Mouse (Mus musculus): ENCODE data around the gene Sdad1. TPM values are rescaled to one million over a fixed set of nuclear protein-coding genes. Genes with fewer than 3 reads are reported as not detected.
"Not testable (repeated sequence)": the region's sequence is repeated elsewhere in the genome, so short reads cannot be mapped to it uniquely, and the experiment has no call there.

Gene Sdad1
- 55.6 and 61.0 TPM in 2 replicates for polyA plus RNA-seq (2016; fragmentation: Nextera tagmentation; extraction: Ambion mirVana)

GRCm38 (mm10) chr5:92309681-92310511, at the start of gene Sdad1:
Gene Sdad1, minus strand, starts transcription at chr5:92310479.
- Histone ChIP-seq H3K36me3 (peaks cover 30% of the 10 kb centered on the region), H3K9me3 (replicated peaks) (no peaks in the 10 kb centered on the region), H3K4me1 (peaks cover 18% of the 10 kb centered on the region), H3K27ac (peak within 1 kb of the TSS; percentile 91), H3K4me3 (peak within 1 kb of the TSS; percentile 90), H3K27me3 (ENCODE audit: low read depth, poor library complexity, severe bottlenecking) (no peaks in the 10 kb centered on the region)
- peak; percentile 93 for DNase-seq (ENCODE audit: low spot score)
- 3% methylated on average over 41 of the region's 41 CpGs for WGBS

GRCm38 (mm10) chr5:92358767-92359455, 48.6 kb upstream of the Sdad1 start:
- Histone ChIP-seq H3K4me3 (no peak overlapping the region), H3K4me1 (peaks cover 3% of the 10 kb centered on the region; the same call in 1 of the 2 replicates), H3K27ac (no peak overlapping the region), H3K9me3 (replicated peaks) (no peaks in the 10 kb centered on the region), H3K36me3 (no peaks in the 10 kb centered on the region), H3K27me3 (ENCODE audit: low read depth, poor library complexity, severe bottlenecking) (no peaks in the 10 kb centered on the region)
- WGBS, result 83% methylated on average over 11 of the region's 11 CpGs
- no peak for DNase-seq (ENCODE audit: low spot score)

- H3K4me3 ChIP-seq, result no peak overlapping the region
- no peak overlapping the region for H3K27ac ChIP-seq
- H3K27me3 ChIP-seq (ENCODE audit: low read depth, poor library complexity, severe bottlenecking), result no peaks in the 10 kb centered on the region
- peaks cover under 1% of the 10 kb centered on the region; the same call in 1 of the 2 replicates for H3K4me1 ChIP-seq
- 41% methylated on average over 12 of the region's 12 CpGs for WGBS
- no peaks in the 10 kb centered on the region for H3K36me3 ChIP-seq
- DNase-seq (ENCODE audit: low spot score), result no peak
- H3K9me3 ChIP-seq (replicated peaks), result no peaks in the 10 kb centered on the region
These were observed 47.8 kb upstream of the Sdad1 start for GRCm38 (mm10) chr5:92358033-92358432.

GRCm38 (mm10) chr5:92353517-92353916, 43.2 kb upstream of the Sdad1 start:
- 55% methylated on average over 11 of the region's 11 CpGs for WGBS
- no peak for DNase-seq (ENCODE audit: low spot score)
- H3K4me3 ChIP-seq, result no peak overlapping the region
- no peaks in the 10 kb centered on the region for H3K36me3 ChIP-seq
- H3K9me3 ChIP-seq (replicated peaks), result no peaks in the 10 kb centered on the region
- no peak overlapping the region for H3K27ac ChIP-seq
- H3K27me3 ChIP-seq (ENCODE audit: low read depth, poor library complexity, severe bottlenecking), result peaks cover 2% of the 10 kb centered on the region; the same call in 1 of the 2 replicates
- peaks cover 4% of the 10 kb centered on the region for H3K4me1 ChIP-seq

GRCm38 (mm10) chr5:92352716-92353115, 42.4 kb upstream of the Sdad1 start:
- not testable (repeated sequence) for H3K4me3 ChIP-seq; DNase-seq (ENCODE audit: low spot score); H3K36me3 ChIP-seq; H3K27ac ChIP-seq; H3K9me3 ChIP-seq (replicated peaks); H3K4me1 ChIP-seq
- 74% methylated on average over 4 of the region's 4 CpGs for WGBS
- peaks cover 10% of the 10 kb centered on the region for H3K27me3 ChIP-seq (ENCODE audit: low read depth, poor library complexity, severe bottlenecking)

- peaks cover 16% of the 10 kb centered on the region for H3K27me3 ChIP-seq (ENCODE audit: low read depth, poor library complexity, severe bottlenecking)
- 82% methylated on average over 7 of the region's 7 CpGs for WGBS
- H3K27ac ChIP-seq, result no peak overlapping the region
- no peaks in the 10 kb centered on the region for H3K9me3 ChIP-seq (replicated peaks)
- H3K36me3 ChIP-seq, result no peaks in the 10 kb centered on the region
- H3K4me1 ChIP-seq, result peaks cover 7% of the 10 kb centered on the region
- DNase-seq (ENCODE audit: low spot score), result no peak
- H3K4me3 ChIP-seq, result no peak overlapping the region
These were observed 39.5 kb upstream of the Sdad1 start for GRCm38 (mm10) chr5:92349731-92350130.

GRCm38 (mm10) chr5:92348794-92349413, 38.6 kb upstream of the Sdad1 start, which contains the start of gene Cxcl10:
Gene Cxcl10, minus strand, starts transcription at chr5:92348889.
- Histone ChIP-seq H3K9me3 (replicated peaks) (no peaks in the 10 kb centered on the region), H3K4me1 (peaks cover 7% of the 10 kb centered on the region), H3K27me3 (ENCODE audit: low read depth, poor library complexity, severe bottlenecking) (peaks cover 16% of the 10 kb centered on the region), H3K36me3 (no peaks in the 10 kb centered on the region), H3K4me3 (peak within 1 kb of the TSS; percentile 33; the same call in 1 of the 2 replicates), H3K27ac (no peak within 1 kb of the TSS)
- WGBS, result 24% methylated on average over 14 of the region's 14 CpGs
- no peak for DNase-seq (ENCODE audit: low spot score)

- Histone ChIP-seq H3K4me1 (peaks cover 7% of the 10 kb centered on the region), H3K36me3 (no peaks in the 10 kb centered on the region), H3K4me3 (no peak overlapping the region), H3K9me3 (replicated peaks) (no peaks in the 10 kb centered on the region), H3K27me3 (ENCODE audit: low read depth, poor library complexity, severe bottlenecking) (peaks cover 16% of the 10 kb centered on the region), H3K27ac (no peak overlapping the region)
- DNase-seq (ENCODE audit: low spot score), result no peak
- WGBS, result 85% methylated on average over 8 of the region's 8 CpGs
These were observed 34.7 kb upstream of the Sdad1 start for GRCm38 (mm10) chr5:92345006-92345405.

- 81% methylated on average over 4 of the region's 4 CpGs for WGBS
- H3K27ac ChIP-seq, result no peak overlapping the region
- H3K27me3 ChIP-seq (ENCODE audit: low read depth, poor library complexity, severe bottlenecking), result no peaks in the 10 kb centered on the region
- H3K36me3 ChIP-seq, result no peaks in the 10 kb centered on the region
- no peaks in the 10 kb centered on the region for H3K9me3 ChIP-seq (replicated peaks)
- DNase-seq (ENCODE audit: low spot score), result no peak
- no peak overlapping the region for H3K4me3 ChIP-seq
- no peaks in the 10 kb centered on the region for H3K4me1 ChIP-seq
These were observed 30.3 kb upstream of the Sdad1 start for GRCm38 (mm10) chr5:92340606-92341005.

- no peaks in the 10 kb centered on the region for H3K4me1 ChIP-seq
- H3K27ac ChIP-seq, result no peak overlapping the region
- DNase-seq (ENCODE audit: low spot score), result no peak
- no peaks in the 10 kb centered on the region for H3K36me3 ChIP-seq
- H3K4me3 ChIP-seq, result no peak overlapping the region
- no peaks in the 10 kb centered on the region for H3K9me3 ChIP-seq (replicated peaks)
- WGBS, result 92% methylated on average over 3 of the region's 3 CpGs
- H3K27me3 ChIP-seq (ENCODE audit: low read depth, poor library complexity, severe bottlenecking), result no peaks in the 10 kb centered on the region
These were observed 26.5 kb upstream of the Sdad1 start for GRCm38 (mm10) chr5:92336743-92337142.

GRCm38 (mm10) chr5:92332359-92332840, 22.1 kb upstream of the Sdad1 start:
- H3K36me3 ChIP-seq, result no peaks in the 10 kb centered on the region
- no peak overlapping the region for H3K4me3 ChIP-seq
- WGBS, result 83% methylated on average over 9 of the region's 9 CpGs
- H3K9me3 ChIP-seq (replicated peaks), result no peaks in the 10 kb centered on the region
- no peaks in the 10 kb centered on the region for H3K27me3 ChIP-seq (ENCODE audit: low read depth, poor library complexity, severe bottlenecking)
- no peak for DNase-seq (ENCODE audit: low spot score)
- H3K27ac ChIP-seq, result no peak overlapping the region
- H3K4me1 ChIP-seq, result no peaks in the 10 kb centered on the region

- H3K36me3 ChIP-seq, result no peaks in the 10 kb centered on the region
- H3K9me3 ChIP-seq (replicated peaks), result no peaks in the 10 kb centered on the region
- H3K27ac ChIP-seq, result no peak within 1 kb of the TSS
- H3K4me3 ChIP-seq, result no peak within 1 kb of the TSS
- WGBS, result 92% methylated on average over 17 of the region's 17 CpGs
- H3K27me3 ChIP-seq (ENCODE audit: low read depth, poor library complexity, severe bottlenecking), result no peaks in the 10 kb centered on the region
- H3K4me1 ChIP-seq, result no peaks in the 10 kb centered on the region
- DNase-seq (ENCODE audit: low spot score), result no peak
These were observed 21.5 kb upstream of the Sdad1 start, which contains the start of gene Art3 for GRCm38 (mm10) chr5:92331635-92332338. Gene Art3, plus strand, starts transcription at chr5:92331827.

Data from limb, embryonic 10.5 days (tissue).